Mouse (Mus musculus): ENCODE results near the gene Ap3d1. TPM values are rescaled to one million over a fixed set of nuclear protein-coding genes. Genes with fewer than 3 reads are reported as not detected.

Gene Ap3d1
- polyA plus RNA-seq, 1 experiment from 2014 or later: 126 TPM

DNA sequence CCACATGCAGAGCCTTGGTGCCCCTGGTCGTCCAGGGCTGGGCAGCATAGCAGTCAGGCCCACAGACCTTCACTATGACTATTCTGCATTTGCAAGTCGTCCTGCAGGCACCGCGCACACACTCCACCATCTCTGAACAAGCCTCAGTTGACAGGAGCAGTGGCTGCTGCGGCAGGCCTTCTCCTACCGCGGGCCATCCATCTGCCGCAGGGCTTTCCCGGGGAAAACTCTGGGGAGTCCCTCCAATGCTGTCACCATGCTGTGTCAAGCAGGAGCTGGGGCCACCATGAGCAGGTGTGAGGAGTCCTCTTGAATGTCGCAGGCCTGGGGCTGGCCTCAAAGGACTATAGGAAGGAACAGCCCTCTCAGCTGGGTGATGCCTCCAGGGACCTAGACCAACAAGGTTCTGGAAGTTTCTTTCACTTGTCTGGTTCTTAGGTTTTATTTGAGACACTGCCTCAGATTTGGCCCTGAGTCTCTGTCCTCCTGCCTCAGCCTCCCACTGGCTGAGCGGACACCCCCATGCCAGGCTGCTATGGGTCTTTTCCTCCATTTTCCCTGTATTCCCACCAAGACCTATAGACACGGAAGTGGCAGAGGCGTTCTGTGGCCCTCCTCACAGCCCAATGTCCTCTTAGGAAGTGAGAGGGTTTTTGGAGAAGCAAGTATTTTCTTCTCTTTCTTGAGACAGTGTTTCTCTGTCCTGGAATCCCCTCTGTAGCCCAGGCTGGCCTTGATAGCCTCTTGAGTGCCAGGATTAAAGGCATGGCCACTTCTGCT is 47.7 kb downstream of the Ap3d1 start:
- H3K79me2 ChIP-seq (ENCODE audit: inconsistent target): peaks cover 75% of the 10 kb centered on the region
- WGBS (ENCODE audit: missing documents): 79% methylated on average over 12 of the region's 13 CpGs
- H3K27ac ChIP-seq: peak overlapping the region; percentile 98
- peaks cover 16% of the 10 kb centered on the region for H3K36me3 ChIP-seq (ENCODE audit: inconsistent target)
- H3K4me3 ChIP-seq (ENCODE audit: inconsistent target): no peak overlapping the region

DNA sequence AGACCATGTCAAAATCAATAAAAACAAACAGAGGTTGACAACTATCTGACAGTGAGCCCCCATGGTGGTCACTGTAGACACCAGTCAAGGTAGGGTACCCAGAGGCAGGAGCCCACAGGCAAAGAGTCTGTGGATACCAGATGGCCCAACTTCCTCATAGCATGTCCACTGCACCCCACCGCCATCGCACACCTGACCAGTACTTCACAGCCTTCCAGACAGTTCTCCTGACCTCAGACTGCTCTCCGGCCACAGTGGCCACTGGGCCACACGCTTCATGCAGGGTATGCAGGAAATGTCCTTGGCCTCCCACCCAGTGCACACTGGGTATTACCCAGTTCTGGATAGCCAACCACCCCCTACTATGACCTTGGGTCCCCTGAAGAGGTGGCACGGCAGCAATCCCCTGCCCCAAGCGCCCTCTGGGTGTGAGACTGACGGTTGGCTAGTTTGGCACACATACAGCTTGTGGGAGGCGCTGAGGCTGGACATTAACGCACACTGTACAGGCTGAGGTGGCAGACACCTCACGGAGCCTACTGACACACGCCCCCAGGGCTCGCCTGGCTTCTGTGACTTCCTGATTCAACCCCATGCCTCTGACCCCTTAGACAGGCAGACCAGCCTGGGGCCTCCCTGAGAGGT is 48.5 kb downstream of the Ap3d1 start:
- Histone ChIP-seq H3K4me3 (ENCODE audit: inconsistent target) (no peak overlapping the region), H3K36me3 (ENCODE audit: inconsistent target) (peaks cover 24% of the 10 kb centered on the region), H3K27ac (peak overlapping the region; percentile 98), H3K79me2 (ENCODE audit: inconsistent target) (peaks cover 71% of the 10 kb centered on the region)
- 52% methylated on average over 12 of the region's 12 CpGs for WGBS (ENCODE audit: missing documents)

DNA sequence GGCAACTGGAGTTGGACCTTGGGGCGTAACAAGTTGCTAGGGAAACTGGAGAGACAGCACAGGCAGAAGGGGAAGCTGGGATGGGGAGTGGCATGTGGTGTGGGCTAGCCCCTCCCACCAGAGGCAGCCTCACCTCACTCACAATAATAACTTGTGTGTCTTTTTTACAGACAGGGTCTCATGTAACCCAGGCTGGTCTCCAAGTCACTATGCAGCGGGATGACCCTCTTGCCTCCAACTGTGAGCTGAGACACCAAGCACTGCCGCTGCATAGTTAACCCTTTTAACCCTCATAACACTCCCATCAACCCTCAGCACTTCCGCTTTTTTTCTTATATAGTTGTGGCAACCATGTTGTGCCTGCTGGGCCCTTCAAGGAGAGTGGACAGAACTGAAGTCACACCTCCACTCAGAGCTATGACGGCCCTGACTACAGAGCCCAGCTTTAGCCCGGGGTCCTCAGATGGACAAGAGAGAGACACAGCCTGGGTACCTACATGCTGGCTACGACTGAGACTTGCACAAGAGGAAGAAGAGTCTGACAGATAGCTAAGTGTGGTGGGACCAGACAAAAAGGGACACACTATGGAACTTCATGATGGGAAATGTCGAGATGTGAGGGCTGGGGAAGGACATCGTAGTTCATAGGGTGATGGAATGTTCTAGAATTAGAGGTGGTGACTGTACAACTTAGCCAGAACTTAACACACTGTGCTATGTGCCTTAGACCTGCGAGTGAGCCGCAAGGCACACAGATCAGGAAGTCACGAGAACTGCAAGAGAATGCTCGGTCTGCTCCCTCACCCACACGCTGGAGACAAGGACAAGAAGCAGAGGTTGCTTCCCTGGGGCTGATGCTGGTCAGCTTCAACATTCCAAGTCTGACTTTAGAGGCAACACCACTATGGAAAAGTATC is 49.6 kb downstream of the Ap3d1 start:
- peak overlapping the region; percentile 98 for H3K27ac ChIP-seq
- H3K36me3 ChIP-seq (ENCODE audit: inconsistent target): peaks cover 27% of the 10 kb centered on the region
- H3K4me3 ChIP-seq (ENCODE audit: inconsistent target): 0 out of 2 replicates have a peak overlapping the region, but pooled peaks have one; percentile 1
- 5% methylated on average over 14 of the region's 14 CpGs for WGBS (ENCODE audit: missing documents)
- peaks cover 61% of the 10 kb centered on the region for H3K79me2 ChIP-seq (ENCODE audit: inconsistent target)

DNA sequence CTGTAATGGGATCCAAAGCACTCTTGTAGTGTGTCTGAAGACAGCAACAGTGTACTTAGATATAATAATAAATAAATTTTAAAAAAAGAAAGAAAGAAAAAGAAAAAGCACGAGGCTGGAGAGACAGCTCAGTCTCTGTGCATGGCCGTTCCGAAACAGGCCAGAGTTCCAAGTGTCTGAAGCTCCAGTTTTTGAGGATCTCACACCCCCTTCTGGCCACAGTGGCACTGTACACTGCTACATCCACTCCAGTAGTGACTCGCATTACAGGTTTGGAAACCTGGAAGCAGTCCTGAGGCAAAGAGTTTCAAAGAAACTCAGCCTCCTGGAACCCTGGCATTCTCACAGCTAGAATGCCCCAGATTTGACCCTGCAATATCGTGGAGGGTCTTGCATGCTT is 54.2 kb downstream of the Ap3d1 start:
- Histone ChIP-seq H3K36me3 (ENCODE audit: inconsistent target) (peaks cover 54% of the 10 kb centered on the region), H3K4me3 (ENCODE audit: inconsistent target) (no peak overlapping the region), H3K27ac (no peak overlapping the region), H3K79me2 (ENCODE audit: inconsistent target) (peaks cover 41% of the 10 kb centered on the region)
- 41% methylated on average over 4 of the region's 5 CpGs for WGBS (ENCODE audit: missing documents)

DNA sequence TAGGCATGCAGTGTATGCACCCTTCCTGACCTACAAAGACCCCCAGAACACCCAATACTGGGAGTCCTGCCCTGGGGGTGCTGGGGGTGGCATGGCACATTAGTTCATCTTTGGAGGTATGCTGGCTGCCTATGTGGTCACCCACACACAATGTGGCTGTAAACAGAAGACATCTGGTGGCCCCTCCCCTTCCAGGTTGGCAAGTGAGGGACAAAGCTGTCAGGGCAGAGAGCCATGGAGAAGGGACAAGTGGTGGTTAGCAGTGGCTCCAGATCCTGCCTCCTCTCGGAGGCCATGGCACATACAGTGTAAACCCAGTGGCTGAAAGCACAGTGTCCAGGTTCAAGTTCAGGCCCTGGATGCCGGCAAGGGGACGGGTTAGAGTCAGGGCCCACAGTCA is 55.4 kb downstream of the Ap3d1 start:
- H3K27ac ChIP-seq: no peak overlapping the region
- WGBS (ENCODE audit: missing documents): 88% methylated on average over 3 of the region's 3 CpGs
- peaks cover 37% of the 10 kb centered on the region for H3K79me2 ChIP-seq (ENCODE audit: inconsistent target)
- peaks cover 54% of the 10 kb centered on the region for H3K36me3 ChIP-seq (ENCODE audit: inconsistent target)
- H3K4me3 ChIP-seq (ENCODE audit: inconsistent target): no peak overlapping the region

DNA sequence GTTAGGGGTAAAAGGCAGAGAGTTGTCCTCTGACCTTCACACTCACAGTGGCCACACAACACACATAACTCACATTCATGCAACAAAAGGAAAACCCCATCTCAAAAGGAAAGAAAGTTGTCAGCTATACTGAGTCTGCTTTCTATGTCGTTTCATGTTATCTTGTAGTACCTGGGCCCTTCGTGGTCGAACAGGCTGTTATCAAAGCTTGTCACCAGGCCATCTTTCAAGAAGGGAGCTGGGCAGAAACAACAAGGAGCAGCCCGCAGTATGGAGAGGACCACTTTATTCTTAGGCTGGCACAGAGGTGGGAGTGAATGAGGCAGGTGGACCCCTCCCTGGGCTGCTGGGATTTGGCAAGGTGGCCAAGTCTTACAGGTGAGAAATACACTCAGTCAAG is 57.1 kb downstream of the Ap3d1 start:
- Histone ChIP-seq H3K4me3 (ENCODE audit: inconsistent target) (no peak overlapping the region), H3K27ac (no peak overlapping the region), H3K36me3 (ENCODE audit: inconsistent target) (peaks cover 44% of the 10 kb centered on the region), H3K79me2 (ENCODE audit: inconsistent target) (peaks cover 20% of the 10 kb centered on the region; the same call in 1 of the 2 replicates)
- 90% methylated on average over 4 of the region's 4 CpGs for WGBS (ENCODE audit: missing documents)

DNA sequence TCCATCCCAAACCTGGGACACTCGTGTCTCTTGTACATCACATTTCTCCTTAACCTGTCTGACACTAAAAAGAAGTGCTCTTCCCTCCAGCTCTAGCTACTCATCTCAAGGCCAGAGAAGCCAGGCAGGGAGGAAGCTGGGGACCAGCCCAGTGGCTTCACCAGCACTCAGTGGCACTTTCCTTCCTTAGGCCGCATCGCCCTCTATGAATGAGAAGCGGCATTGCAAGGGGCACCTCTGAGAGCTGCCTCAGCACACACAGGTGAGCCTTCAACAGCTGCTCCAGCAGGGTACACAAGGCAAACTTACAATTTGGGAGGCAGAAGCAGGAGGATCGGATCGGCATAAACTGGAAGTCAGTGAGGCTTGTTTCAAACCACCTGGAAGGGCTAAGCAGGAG is 57.9 kb downstream of the Ap3d1 start:
- WGBS (ENCODE audit: missing documents): 60% methylated on average over 6 of the region's 6 CpGs
- H3K4me3 ChIP-seq (ENCODE audit: inconsistent target): no peak overlapping the region
- H3K27ac ChIP-seq: no peak overlapping the region
- peaks cover 13% of the 10 kb centered on the region; the same call in 1 of the 2 replicates for H3K79me2 ChIP-seq (ENCODE audit: inconsistent target)
- H3K36me3 ChIP-seq (ENCODE audit: inconsistent target): peaks cover 36% of the 10 kb centered on the region

DNA sequence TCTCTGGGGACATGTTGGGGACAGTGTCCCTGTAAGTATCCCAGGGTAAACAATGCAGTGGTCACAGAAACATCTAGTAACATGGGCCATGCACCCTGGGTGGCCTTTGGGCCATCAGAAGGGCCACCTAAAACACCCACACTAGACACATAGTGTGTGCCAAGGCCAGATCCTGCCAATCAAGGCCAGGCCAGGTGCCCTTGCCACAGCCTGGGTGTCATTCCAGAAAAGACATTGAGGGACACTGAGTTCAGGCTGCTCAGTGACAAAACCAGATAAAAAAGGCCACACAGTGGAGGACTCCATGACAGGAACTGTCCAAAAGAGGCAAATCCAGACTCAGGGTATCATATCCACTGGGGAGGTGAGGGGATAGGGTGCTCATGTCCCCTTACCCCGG is 58.4 kb downstream of the Ap3d1 start:
- peaks cover 10% of the 10 kb centered on the region; the same call in 1 of the 2 replicates for H3K79me2 ChIP-seq (ENCODE audit: inconsistent target)
- H3K27ac ChIP-seq: no peak overlapping the region
- WGBS (ENCODE audit: missing documents): 71% methylated on average over 1 of the region's 1 CpGs
- H3K4me3 ChIP-seq (ENCODE audit: inconsistent target): no peak overlapping the region
- H3K36me3 ChIP-seq (ENCODE audit: inconsistent target): peaks cover 30% of the 10 kb centered on the region

DNA sequence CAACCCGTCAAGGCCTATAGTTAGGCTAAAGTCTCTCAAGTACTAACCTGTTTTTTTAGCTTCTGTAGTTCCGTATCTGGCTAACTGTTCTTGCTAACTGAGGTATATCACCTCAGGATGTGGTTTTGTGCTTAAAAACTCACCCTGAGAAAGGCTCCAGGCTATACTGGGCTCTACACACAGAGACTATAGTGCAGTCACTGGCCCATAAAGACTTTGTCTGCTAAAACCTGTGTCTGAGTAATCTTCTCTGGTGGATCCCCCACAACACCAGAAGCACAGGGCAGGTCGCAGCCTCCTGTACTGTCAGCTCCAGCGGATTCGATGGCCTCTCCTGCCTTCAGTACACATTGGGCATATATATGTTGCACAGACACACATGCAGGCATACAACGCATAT is 60.1 kb downstream of the Ap3d1 start:
- peaks cover 5% of the 10 kb centered on the region; the same call in 1 of the 2 replicates for H3K79me2 ChIP-seq (ENCODE audit: inconsistent target)
- H3K27ac ChIP-seq: no peak overlapping the region
- H3K4me3 ChIP-seq (ENCODE audit: inconsistent target): no peak overlapping the region
- peaks cover 23% of the 10 kb centered on the region for H3K36me3 ChIP-seq (ENCODE audit: inconsistent target)
- WGBS (ENCODE audit: missing documents): 81% methylated on average over 6 of the region's 6 CpGs

DNA sequence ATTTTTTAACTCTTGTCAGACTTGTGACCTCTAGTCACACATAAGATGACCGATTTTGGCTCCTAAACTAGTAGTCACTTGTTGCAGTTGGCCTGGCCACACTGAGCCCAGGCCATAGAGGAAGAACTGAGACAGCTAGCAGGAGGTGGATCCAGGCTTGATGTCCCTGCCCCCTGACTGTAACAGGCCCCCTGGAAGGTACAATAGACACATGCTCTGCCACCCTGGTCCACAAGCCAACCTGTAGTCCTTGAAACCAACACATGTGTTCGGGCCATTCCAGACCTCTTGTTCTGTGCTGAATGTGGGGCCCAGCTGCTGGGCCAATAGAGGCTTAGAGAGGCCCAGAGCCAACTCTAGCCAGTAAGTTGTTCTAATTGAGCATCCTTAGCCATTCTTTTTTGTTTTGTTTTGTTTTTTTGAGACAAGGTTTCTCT is 61.8 kb downstream of the Ap3d1 start:
- no peak overlapping the region for H3K4me3 ChIP-seq (ENCODE audit: inconsistent target)
- peaks cover 5% of the 10 kb centered on the region for H3K36me3 ChIP-seq (ENCODE audit: inconsistent target)
- peaks cover 5% of the 10 kb centered on the region for H3K79me2 ChIP-seq (ENCODE audit: inconsistent target)
- peak overlapping the region; percentile 100 for H3K27ac ChIP-seq
- WGBS (ENCODE audit: missing documents): 68% methylated on average over 2 of the region's 2 CpGs

DNA sequence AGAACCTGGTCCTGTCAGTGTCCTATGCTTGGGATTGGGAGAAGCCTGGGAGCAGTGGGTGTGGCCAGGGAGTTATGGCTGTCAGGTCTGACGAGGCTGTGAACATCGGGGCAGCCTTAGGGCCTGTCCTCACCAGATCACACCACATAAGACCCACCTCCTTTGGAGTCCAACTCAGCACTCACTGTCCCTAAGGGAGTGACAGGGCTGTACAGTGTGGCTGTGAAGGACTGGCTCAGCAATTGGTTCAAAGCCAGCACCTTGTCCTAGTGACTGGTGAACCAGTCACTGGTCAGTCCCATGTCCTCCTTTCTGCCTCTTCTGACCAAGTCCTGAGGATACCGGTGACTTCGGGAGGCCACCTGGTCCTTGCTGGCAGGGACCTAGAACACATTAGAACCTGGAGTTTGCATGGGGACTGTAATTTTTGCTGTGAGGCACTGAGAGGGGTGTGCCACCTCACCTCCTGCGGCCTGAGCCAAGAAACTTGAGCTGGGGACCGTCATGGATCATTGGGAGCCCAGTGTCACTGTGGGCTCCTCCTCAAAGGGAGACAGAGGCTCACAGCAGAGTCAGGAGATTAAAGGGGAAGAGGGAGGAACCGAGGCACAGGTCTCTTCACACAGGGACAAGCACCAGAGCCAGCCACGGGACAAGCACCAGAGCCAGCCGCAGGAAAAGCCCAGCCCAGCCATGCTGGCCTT is 62.4 kb downstream of the Ap3d1 start:
- 39% methylated on average over 9 of the region's 9 CpGs for WGBS (ENCODE audit: missing documents)
- peaks cover 11% of the 10 kb centered on the region for H3K79me2 ChIP-seq (ENCODE audit: inconsistent target)

DNA sequence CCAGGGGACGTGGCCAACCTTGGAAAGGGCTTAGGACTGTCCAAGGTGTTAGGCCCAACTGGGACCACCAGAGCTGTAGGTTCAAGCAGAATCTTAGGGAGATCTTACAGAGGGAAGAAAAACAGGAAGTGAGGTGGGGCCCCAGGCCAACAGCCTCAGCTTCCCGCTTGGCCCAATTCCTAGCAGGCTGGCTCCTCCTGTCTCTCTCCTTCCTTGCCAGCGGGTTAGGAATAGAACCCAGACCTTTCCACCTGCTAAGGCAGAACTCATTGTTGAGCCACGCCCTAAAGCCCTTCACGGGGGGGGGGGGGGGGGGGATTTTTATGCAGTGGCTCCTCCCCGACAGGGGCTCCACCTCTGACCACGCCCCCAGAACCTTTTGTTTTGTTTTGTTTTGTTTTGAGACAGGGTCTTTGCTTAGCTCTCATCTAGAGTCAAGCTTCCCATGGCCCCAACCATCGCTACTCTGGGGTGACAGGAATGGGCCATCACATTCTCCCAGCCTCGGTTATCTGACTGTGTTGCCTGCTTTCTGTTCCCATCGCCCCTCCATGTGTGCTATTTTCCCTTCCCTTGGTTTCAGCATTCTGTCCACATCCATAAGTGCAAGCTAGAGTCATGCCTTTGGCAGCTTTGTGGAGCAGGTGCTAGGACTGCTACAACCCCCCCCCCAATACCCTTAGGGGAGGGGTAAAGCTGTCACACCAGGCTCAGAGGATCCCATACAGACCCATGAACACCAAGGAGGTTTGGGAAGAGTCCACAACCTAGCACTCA is 63.3 kb downstream of the Ap3d1 start:
- Histone ChIP-seq H3K36me3 (ENCODE audit: inconsistent target) (no peaks in the 10 kb centered on the region), H3K4me3 (ENCODE audit: inconsistent target) (no peak overlapping the region), H3K79me2 (ENCODE audit: inconsistent target) (peaks cover 20% of the 10 kb centered on the region), H3K27ac (peak overlapping the region; percentile 100)
- 23% methylated on average over 7 of the region's 10 CpGs for WGBS (ENCODE audit: missing documents)

More for the DNA sequence above, 62.4 kb downstream of the Ap3d1 start:
- Histone ChIP-seq H3K27ac (peak overlapping the region; percentile 100), H3K36me3 (ENCODE audit: inconsistent target) (no peaks in the 10 kb centered on the region; the same call in 1 of the 2 replicates), H3K4me3 (ENCODE audit: inconsistent target) (no peak overlapping the region)

DNA sequence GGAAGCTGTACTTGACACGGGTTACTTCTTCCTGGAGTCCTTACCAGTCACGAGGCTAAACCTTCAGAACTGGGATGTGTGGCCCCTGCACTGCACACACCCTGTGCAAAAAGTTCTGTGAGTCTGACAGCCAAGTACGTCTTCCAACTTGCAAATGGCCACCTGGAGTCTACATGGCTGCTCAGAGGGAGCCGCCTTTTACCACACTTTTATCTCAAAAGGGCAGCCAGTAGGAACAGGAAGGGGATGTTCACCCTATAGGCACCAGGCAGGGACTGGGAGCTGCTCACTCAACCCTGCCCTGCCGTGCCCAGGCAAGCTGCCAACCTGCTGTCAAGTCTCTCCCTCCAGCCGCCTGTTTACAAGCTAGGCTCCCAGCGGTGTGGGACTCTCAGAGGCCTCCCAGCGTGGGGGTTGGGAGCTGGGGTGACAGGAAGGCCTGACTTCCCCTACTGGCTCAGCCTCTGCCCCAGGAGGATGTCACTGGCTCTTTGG is 64.1 kb downstream of the Ap3d1 start, which contains the start of gene Mknk2:
TSS of gene Mknk2 (minus strand) at position 171 of the 495 bp plus-strand sequence.
- H3K36me3 ChIP-seq (ENCODE audit: inconsistent target): no peaks in the 10 kb centered on the region
- H3K4me3 ChIP-seq (ENCODE audit: inconsistent target): peak within 1 kb of the TSS; percentile 74
- 1% methylated on average over 8 of the region's 8 CpGs for WGBS (ENCODE audit: missing documents)
- H3K79me2 ChIP-seq (ENCODE audit: inconsistent target): peaks cover 28% of the 10 kb centered on the region
- H3K27ac ChIP-seq: peak within 1 kb of the TSS; percentile 100
